9 mouse cellular contexts compared by ENCODE assay signal in genomic region chr11:112786427-112786826, GRCm38 (mm10). TPM values are rescaled to one million over a fixed set of nuclear protein-coding genes. Genes with fewer than 3 reads are reported as not detected.
DNase-seq lines count a peak whose midpoint lies in the region; ATAC-seq lines count a peak whose summit lies in the region.
"Had no signal": no experiment of that assay in that cellular context is flagged by ENCODE, and none has a peak within 500 bp of the region (broad histone marks: within the 10 kb centered on the region; RNA-seq: fewer than 3 reads in every experiment).

No protein-coding gene starts in this region.

- DNase-seq in heart, adult 9 months (ENCODE audit: low spot score in 2 of 2), result no peak
- DNase-seq in embryonic facial prominence, embryonic 11.5 days (ENCODE audit: low spot score), result peak; percentile 72
- DNase-seq in midbrain, embryonic 14.5 days, result peak; percentile 37
- DNase-seq in MN1 (ENCODE audit: low spot score), result no peak
- no peak for DNase-seq in frontal cortex, postnatal 36 days (ENCODE audit: low spot score in 2 of 2)
- no peak for DNase-seq in ovary, adult 18-20 months (ENCODE audit: low spot score)
- DNase-seq: right cerebral cortex, postnatal 25 days had no signal

- no peak overlapping the region for H3K27ac ChIP-seq in heart, embryonic 13.5 days (replicated peaks)
- no peak overlapping the region for H3K27ac ChIP-seq in embryonic facial prominence, embryonic 11.5 days (replicated peaks; ENCODE audit: low read depth, low read length)
- H3K27ac ChIP-seq in hindbrain, embryonic 15.5 days (replicated peaks), result no peak overlapping the region
- H3K27ac ChIP-seq in midbrain, embryonic 14.5 days (replicated peaks; ENCODE audit: low read depth, low read length), result no peak overlapping the region

- H3K4me3 ChIP-seq in heart, embryonic 13.5 days, result peak overlapping the region; percentile 23
- peak overlapping the region; percentile 15 for H3K4me3 ChIP-seq in embryonic facial prominence, embryonic 11.5 days (ENCODE audit: low read depth, low read length)
- peak overlapping the region; percentile 13 for H3K4me3 ChIP-seq in hindbrain, embryonic 15.5 days
- peak overlapping the region; percentile 25 for H3K4me3 ChIP-seq in midbrain, embryonic 14.5 days (replicated peaks; ENCODE audit: low read depth, low read length)

- peaks cover 56% of the 10 kb centered on the region for H3K27me3 ChIP-seq in heart, embryonic 13.5 days (replicated peaks)
- H3K27me3 ChIP-seq in embryonic facial prominence, embryonic 11.5 days (ENCODE audit: control insufficient read depth, insufficient read depth, low read length), result no peaks in the 10 kb centered on the region; the same call in 1 of the 2 replicates
- H3K27me3 ChIP-seq in hindbrain, embryonic 15.5 days, result no peaks in the 10 kb centered on the region
- no peaks in the 10 kb centered on the region for H3K27me3 ChIP-seq in midbrain, embryonic 14.5 days (ENCODE audit: control insufficient read depth, insufficient read depth, low read length)

- H3K9ac ChIP-seq in heart, embryonic 13.5 days, result 0 out of 2 replicates have a peak overlapping the region, but pooled peaks have one; percentile 33
- H3K9ac ChIP-seq in embryonic facial prominence, embryonic 11.5 days (replicated peaks; ENCODE audit: low read length), result 0 out of 2 replicates have a peak overlapping the region, but pooled peaks have one; percentile 28
- H3K9ac ChIP-seq in hindbrain, embryonic 15.5 days, result no peak overlapping the region
- H3K9ac ChIP-seq in midbrain, embryonic 14.5 days (replicated peaks; ENCODE audit: low read length), result no peak overlapping the region; the same call in 1 of the 2 replicates

- H3K4me2 ChIP-seq in heart, embryonic 13.5 days, result peak overlapping the region; percentile 51
- peak overlapping the region; percentile 34; the same call in 1 of the 2 replicates for H3K4me2 ChIP-seq in embryonic facial prominence, embryonic 11.5 days (ENCODE audit: low read depth, low read length)
- H3K4me2 ChIP-seq in hindbrain, embryonic 15.5 days, result peak overlapping the region; percentile 40
- H3K4me2 ChIP-seq in midbrain, embryonic 14.5 days (ENCODE audit: low read length), result peak overlapping the region; percentile 97

- H3K36me3 ChIP-seq in heart, embryonic 13.5 days, result no peaks in the 10 kb centered on the region
- H3K36me3 ChIP-seq in embryonic facial prominence, embryonic 11.5 days (replicated peaks; ENCODE audit: control insufficient read depth, insufficient read depth, low read depth, low read length), result no peaks in the 10 kb centered on the region
- no peaks in the 10 kb centered on the region for H3K36me3 ChIP-seq in hindbrain, embryonic 15.5 days
- H3K36me3 ChIP-seq in midbrain, embryonic 14.5 days (ENCODE audit: control insufficient read depth, insufficient read depth, low read length), result no peaks in the 10 kb centered on the region

- peaks cover 30% of the 10 kb centered on the region for H3K4me1 ChIP-seq in heart, embryonic 13.5 days
- H3K4me1 ChIP-seq in embryonic facial prominence, embryonic 11.5 days (ENCODE audit: control insufficient read depth, insufficient read depth, low read length), result peaks cover 11% of the 10 kb centered on the region
- peaks cover 44% of the 10 kb centered on the region for H3K4me1 ChIP-seq in hindbrain, embryonic 15.5 days (replicated peaks)
- peaks cover 10% of the 10 kb centered on the region; the same call in 1 of the 2 replicates for H3K4me1 ChIP-seq in midbrain, embryonic 14.5 days (ENCODE audit: control insufficient read depth, insufficient read depth, low read length)

- no peaks in the 10 kb centered on the region for H3K9me3 ChIP-seq in heart, embryonic 13.5 days
- H3K9me3 ChIP-seq in embryonic facial prominence, embryonic 11.5 days (replicated peaks; ENCODE audit: control insufficient read depth, low read length), result no peaks in the 10 kb centered on the region
- H3K9me3 ChIP-seq in hindbrain, embryonic 15.5 days, result no peaks in the 10 kb centered on the region
- no peaks in the 10 kb centered on the region for H3K9me3 ChIP-seq in midbrain, embryonic 14.5 days (ENCODE audit: control insufficient read depth, low read length)

- no peak for ATAC-seq in heart, embryonic 13.5 days (ENCODE audit: extremely low read depth, insufficient number of reproducible peaks, low FRiP score, low TSS enrichment)
- ATAC-seq in embryonic facial prominence, embryonic 11.5 days (replicated peaks; ENCODE audit: insufficient number of reproducible peaks, low FRiP score, low TSS enrichment, low read depth), result no peak
- ATAC-seq in hindbrain, embryonic 15.5 days (ENCODE audit: low FRiP score, low read depth), result no peak
- ATAC-seq in midbrain, embryonic 14.5 days (ENCODE audit: low FRiP score, low TSS enrichment), result no peak

- WGBS in heart, embryonic 13.5 days, result 48% methylated on average over 4 of the region's 4 CpGs
- WGBS in embryonic facial prominence, embryonic 11.5 days, result 29% methylated on average over 4 of the region's 4 CpGs
- 46% methylated on average over 4 of the region's 4 CpGs for WGBS in hindbrain, embryonic 15.5 days
- WGBS in midbrain, embryonic 14.5 days, result 63% methylated on average over 4 of the region's 4 CpGs

RNA-seq across cellular contexts. Expression of gene Sox9, which starts 4.4 kb away (rescaled TPM):
- 25.6 and 27.8 TPM in 2 replicates for polyA plus RNA-seq in heart, embryonic 13.5 days (2015; fragmentation: Nextera tagmentation; extraction: Ambion mirVana)
- polyA plus RNA-seq in embryonic facial prominence, embryonic 11.5 days (2014; fragmentation: Nextera tagmentation; extraction: Ambion mirVana), result 91.9 and 93.0 TPM in 2 replicates
- 49.8 and 61.4 TPM in 2 replicates for polyA plus RNA-seq in hindbrain, embryonic 15.5 days (2015; fragmentation: Nextera tagmentation; extraction: Ambion mirVana)
- polyA plus RNA-seq in midbrain, embryonic 14.5 days (2014; fragmentation: Nextera tagmentation; extraction: Ambion mirVana), result 45.5 and 62.2 TPM in 2 replicates

Comparison
In these comparisons a context has a peak if more than half of its experiments do, and no peak if none do; other contexts are left out.
1. H3K4me2 ChIP-seq: peak in every context shown above with its lines; median percentile 97 in midbrain, embryonic 14.5 days; 51 in heart, embryonic 13.5 days; 40 in hindbrain, embryonic 15.5 days; 34 in embryonic facial prominence, embryonic 11.5 days.
2. H3K9ac ChIP-seq: peak in heart, embryonic 13.5 days (single experiment) and embryonic facial prominence, embryonic 11.5 days (single experiment); none in hindbrain, embryonic 15.5 days (single experiment) and midbrain, embryonic 14.5 days (single experiment).
3. DNase-seq: peak in embryonic facial prominence, embryonic 11.5 days (single experiment) and midbrain, embryonic 14.5 days (single experiment); none in heart, adult 9 months (0 of 2), MN1 (single experiment), frontal cortex, postnatal 36 days (0 of 2) and ovary, adult 18-20 months (single experiment).
4. Peak in every context shown above with its lines, with median percentiles within 50 percentile points of each other: H3K4me3 ChIP-seq.